Mouse (Mus musculus): ENCODE measurements around the gene Rimkla.

GRCm38 (mm10) chr4:119421921-119422293, 70.5 kb downstream of the Rimkla start:
- TF ChIP-seq GATA1 (IDR thresholded peaks at IDR 0.05; ENCODE audit: low read length) (no peak), TAL1 (IDR thresholded peaks at IDR 0.05; ENCODE audit: low read length) (no peak)

All from erythroblast, embryonic 14.5 days (primary cell).